Mouse (Mus musculus): ENCODE results near the gene Ociad2. TPM values are rescaled to one million over a fixed set of nuclear protein-coding genes. Genes with fewer than 3 reads are reported as not detected.
"Not testable (repeated sequence)": the region's sequence is repeated elsewhere in the genome, so short reads cannot be mapped to it uniquely, and the experiment has no call there.

The Ociad2 gene
- polyA plus RNA-seq, 1 experiment, result 7.1 TPM

GRCm38 (mm10) chr5:73324526-73325170 lies 16.2 kb downstream of the Ociad2 start:
- no peak for TF ChIP-seq MYOG (IDR thresholded peaks at IDR 0.05; ENCODE audit: control insufficient read depth, extremely low read depth, insufficient read length)
- TF ChIP-seq MAX (IDR thresholded peaks at IDR 0.05), result no peak
- no peak for TF ChIP-seq MYOD1 (IDR thresholded peaks at IDR 0.05; ENCODE audit: control insufficient read depth, insufficient read length, low read depth)
- H3K36me3 ChIP-seq (ENCODE audit: control insufficient read depth, insufficient read depth), result peaks cover 7% of the 10 kb centered on the region
- H3K79me2 ChIP-seq (ENCODE audit: control insufficient read depth, insufficient read depth), result no peaks in the 10 kb centered on the region
- no peaks in the 10 kb centered on the region for H3K27me3 ChIP-seq (ENCODE audit: control insufficient read depth, insufficient read depth, insufficient read length)
- H3ac ChIP-seq (ENCODE audit: control insufficient read depth, insufficient read length, low read depth), result no peak overlapping the region
- H3K79me3 ChIP-seq (ENCODE audit: low read depth), result no peaks in the 10 kb centered on the region
- no peak overlapping the region for H3K4me3 ChIP-seq (ENCODE audit: insufficient read depth, poor library complexity, severe bottlenecking)

GRCm38 (mm10) chr5:73323602-73324001 lies 17.2 kb downstream of the Ociad2 start:
- TF ChIP-seq MAX (IDR thresholded peaks at IDR 0.05) (no peak), USF1 (IDR thresholded peaks at IDR 0.05; ENCODE audit: low read depth) (no peak), FOSL1 (IDR thresholded peaks at IDR 0.05; ENCODE audit: insufficient read depth, low read length, poor library complexity, severe bottlenecking) (no peak), CEBPB (IDR thresholded peaks at IDR 0.05; ENCODE audit: low read depth) (no peak), MYOG (IDR thresholded peaks at IDR 0.05; ENCODE audit: control insufficient read depth, extremely low read depth, insufficient read length) (no peak), CTCF (IDR thresholded peaks at IDR 0.05; ENCODE audit: control insufficient read depth, insufficient read depth, insufficient read length) (no peak), MYOD1 (IDR thresholded peaks at IDR 0.05; ENCODE audit: control insufficient read depth, insufficient read length, low read depth) (no peak)
- no peak overlapping the region for H3K4me3 ChIP-seq (ENCODE audit: insufficient read depth, poor library complexity, severe bottlenecking)
- H3ac ChIP-seq (ENCODE audit: control insufficient read depth, insufficient read length, low read depth), result no peak overlapping the region
- H3K79me2 ChIP-seq (ENCODE audit: control insufficient read depth, insufficient read depth), result no peaks in the 10 kb centered on the region
- H3K79me3 ChIP-seq (ENCODE audit: low read depth), result no peaks in the 10 kb centered on the region
- H3K36me3 ChIP-seq (ENCODE audit: control insufficient read depth, insufficient read depth), result peaks cover 7% of the 10 kb centered on the region
- no peaks in the 10 kb centered on the region for H3K27me3 ChIP-seq (ENCODE audit: control insufficient read depth, insufficient read depth, insufficient read length)

- H3K27me3 ChIP-seq (ENCODE audit: control insufficient read depth, insufficient read depth, insufficient read length); H3ac ChIP-seq (ENCODE audit: control insufficient read depth, insufficient read length, low read depth); H3K79me3 ChIP-seq (ENCODE audit: low read depth); H3K79me2 ChIP-seq (ENCODE audit: control insufficient read depth, insufficient read depth); H3K4me3 ChIP-seq (ENCODE audit: insufficient read depth, poor library complexity, severe bottlenecking): not testable (repeated sequence)
- H3K36me3 ChIP-seq (ENCODE audit: control insufficient read depth, insufficient read depth), result peaks cover 11% of the 10 kb centered on the region
Measured at GRCm38 (mm10) chr5:73322684-73323083, 18.1 kb downstream of the Ociad2 start.

- Histone ChIP-seq H3K27me3 (ENCODE audit: control insufficient read depth, insufficient read depth, insufficient read length) (no peaks in the 10 kb centered on the region), H3K79me3 (ENCODE audit: low read depth) (no peaks in the 10 kb centered on the region), H3K36me3 (ENCODE audit: control insufficient read depth, insufficient read depth) (peaks cover 28% of the 10 kb centered on the region), H3K4me3 (ENCODE audit: insufficient read depth, poor library complexity, severe bottlenecking) (no peak overlapping the region), H3ac (ENCODE audit: control insufficient read depth, insufficient read length, low read depth) (no peak overlapping the region), H3K79me2 (ENCODE audit: control insufficient read depth, insufficient read depth) (no peaks in the 10 kb centered on the region)
- TF ChIP-seq MYOG (IDR thresholded peaks at IDR 0.05; ENCODE audit: control insufficient read depth, extremely low read depth, insufficient read length) (no peak), MAX (IDR thresholded peaks at IDR 0.05) (no peak), FOSL1 (IDR thresholded peaks at IDR 0.05; ENCODE audit: insufficient read depth, low read length, poor library complexity, severe bottlenecking) (no peak), CEBPB (IDR thresholded peaks at IDR 0.05; ENCODE audit: low read depth) (no peak), CTCF (IDR thresholded peaks at IDR 0.05; ENCODE audit: control insufficient read depth, insufficient read depth, insufficient read length) (no peak), USF1 (IDR thresholded peaks at IDR 0.05; ENCODE audit: low read depth) (no peak)
Measured at GRCm38 (mm10) chr5:73319306-73319705, 21.5 kb downstream of the Ociad2 start.

- peaks cover 65% of the 10 kb centered on the region for H3K36me3 ChIP-seq (ENCODE audit: control insufficient read depth, insufficient read depth)
- no peak for TF ChIP-seq FOSL1 (IDR thresholded peaks at IDR 0.05; ENCODE audit: insufficient read depth, low read length, poor library complexity, severe bottlenecking)
- TF ChIP-seq CEBPB (IDR thresholded peaks at IDR 0.05; ENCODE audit: low read depth), result peak; percentile 85
Measured at GRCm38 (mm10) chr5:73314654-73315053, 26.2 kb downstream of the Ociad2 start.

GRCm38 (mm10) chr5:73313591-73313990 lies 27.2 kb downstream of the Ociad2 start:
- no peaks in the 10 kb centered on the region for H3K27me3 ChIP-seq (ENCODE audit: control insufficient read depth, insufficient read depth, insufficient read length)
- TF ChIP-seq USF1 (IDR thresholded peaks at IDR 0.05; ENCODE audit: low read depth) (no peak), CTCF (IDR thresholded peaks at IDR 0.05; ENCODE audit: control insufficient read depth, insufficient read depth, insufficient read length) (no peak), MYOG (IDR thresholded peaks at IDR 0.05; ENCODE audit: control insufficient read depth, extremely low read depth, insufficient read length) (no peak), FOSL1 (IDR thresholded peaks at IDR 0.05; ENCODE audit: insufficient read depth, low read length, poor library complexity, severe bottlenecking) (no peak), MYOD1 (IDR thresholded peaks at IDR 0.05; ENCODE audit: control insufficient read depth, insufficient read length, low read depth) (no peak), MAX (IDR thresholded peaks at IDR 0.05) (no peak), CEBPB (IDR thresholded peaks at IDR 0.05; ENCODE audit: low read depth) (no peak)
- H3K36me3 ChIP-seq (ENCODE audit: control insufficient read depth, insufficient read depth), result peaks cover 75% of the 10 kb centered on the region
- no peak overlapping the region for H3ac ChIP-seq (ENCODE audit: control insufficient read depth, insufficient read length, low read depth)
- no peak overlapping the region for H3K4me3 ChIP-seq (ENCODE audit: insufficient read depth, poor library complexity, severe bottlenecking)
- peaks cover 11% of the 10 kb centered on the region for H3K79me2 ChIP-seq (ENCODE audit: control insufficient read depth, insufficient read depth)
- peaks cover 1% of the 10 kb centered on the region for H3K79me3 ChIP-seq (ENCODE audit: low read depth)

More at GRCm38 (mm10) chr5:73314654-73315053, 26.2 kb downstream of the Ociad2 start:
- no peaks in the 10 kb centered on the region for H3K27me3 ChIP-seq (ENCODE audit: control insufficient read depth, insufficient read depth, insufficient read length)
- H3K79me2 ChIP-seq (ENCODE audit: control insufficient read depth, insufficient read depth), result peaks cover 11% of the 10 kb centered on the region
- no peak overlapping the region for H3K4me3 ChIP-seq (ENCODE audit: insufficient read depth, poor library complexity, severe bottlenecking)
- no peaks in the 10 kb centered on the region for H3K79me3 ChIP-seq (ENCODE audit: low read depth)
- H3ac ChIP-seq (ENCODE audit: control insufficient read depth, insufficient read length, low read depth), result no peak overlapping the region
